Mouse (Mus musculus) embryonic facial prominence, embryonic 11.5 days (tissue): ENCODE results near the gene Mrpl21. TPM values are rescaled to one million over a fixed set of nuclear protein-coding genes. Genes with fewer than 3 reads are reported as not detected.
A peak's percentile ranks its signal among the peaks of the same experiment; 100 is the strongest.

ENCODE experiments used
- ATAC-seq: fragments of 200-750 bp; cut with Nextera tagmentation; replicated peaks from 2 replicates; pipeline ENCODE4 v1.8.0; 2017; ENCODE audit warnings: low read depth; ENCODE audit not compliant: insufficient number of reproducible peaks, low FRiP score, low TSS enrichment
- DNase-seq: peaks from one replicate; pipeline ENCODE4 v3.0.0-alpha.2; 2015; ENCODE audit warnings: low spot score
- H3K27ac ChIP-seq: fragments of 300-500 bp; sonication (generic); replicated peaks from 2 replicates; pipeline ENCODE4 v1.5.1; 2014; ENCODE audit warnings: mild to moderate bottlenecking, low read depth, low read length, control low read depth
- H3K27me3 ChIP-seq: fragments of 300-500 bp; sonication (generic); 2 replicates; pipeline ENCODE4 v1.6.1; 2014; ENCODE audit warnings: mild to moderate bottlenecking, low read length, moderate library complexity, mixed read lengths; ENCODE audit not compliant: control insufficient read depth, insufficient read depth
- H3K36me3 ChIP-seq: fragments of 300-500 bp; sonication (generic); replicated peaks from 2 replicates; pipeline ENCODE4 v1.6.1; 2014; ENCODE audit warnings: low read depth, mild to moderate bottlenecking, low read length, moderate library complexity, mixed read lengths; ENCODE audit not compliant: control insufficient read depth, insufficient read depth
- H3K4me1 ChIP-seq: fragments of 300-500 bp; sonication (generic); 2 replicates; pipeline ENCODE4 v1.6.1; 2014; ENCODE audit warnings: low read length, mixed read lengths; ENCODE audit not compliant: control insufficient read depth, insufficient read depth
- H3K4me2 ChIP-seq: fragments of 300-500 bp; sonication (generic); 2 replicates; pipeline ENCODE4 v1.6.1; 2014; ENCODE audit warnings: low read depth, mild to moderate bottlenecking, control low read depth, low read length, moderate library complexity
- H3K4me3 ChIP-seq: fragments of 300-500 bp; sonication (generic); 2 replicates; pipeline ENCODE4 v1.5.1; 2014; ENCODE audit warnings: low read depth, low read length, control low read depth
- H3K9ac ChIP-seq: fragments of 300-500 bp; sonication (generic); replicated peaks from 2 replicates; pipeline ENCODE4 v1.6.1; 2014; ENCODE audit warnings: mild to moderate bottlenecking, control low read depth, low read length
- H3K9me3 ChIP-seq: fragments of 300-500 bp; sonication (generic); replicated peaks from 2 replicates; pipeline ENCODE4 v1.6.1; 2016; ENCODE audit warnings: mild to moderate bottlenecking, low read length, inconsistent platforms, mixed read lengths; ENCODE audit not compliant: control insufficient read depth
- WGBS: fragments of 180-500 bp; shearing (Covaris S2); extraction: QIAGEN DNeasy Blood & Tissue Kit; methylation state at CpG from one replicate; pipeline ENCODE4 v1.1.7; 2014; 5-methylcytosine and 5-hydroxymethylcytosine counted together
- polyA plus RNA-seq: library from polyadenylated mRNA; unstranded; fragments of >200 nt; fragmentation: Nextera tagmentation; extraction: Ambion mirVana; gene quantifications from 2 replicates; pipeline ENCODE4 v1.2.1, GENCODE M21; 2014

Gene Mrpl21
- polyA plus RNA-seq, 1 experiment from 2014 or later = 144 TPM

DNA sequence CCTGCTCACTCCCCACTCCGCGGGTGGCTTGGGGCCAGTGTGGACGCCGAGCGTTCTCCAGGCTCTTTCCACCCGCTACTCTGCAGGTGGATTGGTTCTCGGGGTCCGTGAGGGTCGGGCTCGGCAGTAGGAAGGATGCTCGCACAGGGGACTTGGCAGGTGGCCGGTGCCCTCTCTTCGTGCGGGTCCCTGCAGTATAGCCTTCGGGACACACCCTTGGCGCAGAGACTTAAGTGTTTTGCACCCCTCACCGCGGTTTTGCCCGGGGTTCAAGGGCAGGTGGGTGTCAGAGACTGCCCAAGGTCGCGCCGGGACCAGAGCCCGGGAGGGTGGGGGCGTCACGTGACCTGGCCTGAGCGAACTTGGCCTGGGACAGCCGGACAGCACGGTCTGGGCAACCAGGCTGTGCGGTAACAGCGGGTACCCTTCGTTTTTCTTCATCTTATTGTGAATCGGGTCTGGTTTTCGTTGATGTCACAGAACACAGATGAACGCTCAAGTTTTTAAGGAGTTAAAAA lies 41.1 kb downstream of the Mrpl21 start:
- peak; percentile 17 for DNase-seq
- WGBS = 2% methylated on average over 34 of the region's 34 CpGs
- peaks cover 20% of the 10 kb centered on the region for H3K27me3 ChIP-seq
- H3K4me1 ChIP-seq = peaks cover 3% of the 10 kb centered on the region; the same call in 1 of the 2 replicates
- no peak overlapping the region for H3K27ac ChIP-seq
- H3K9me3 ChIP-seq = no peaks in the 10 kb centered on the region
- H3K4me3 ChIP-seq = peak overlapping the region; percentile 54
- ATAC-seq = peak; percentile 12; the same call in 1 of the 2 replicates
- peak overlapping the region; percentile 93 for H3K4me2 ChIP-seq
- H3K9ac ChIP-seq = peak overlapping the region; percentile 41
- H3K36me3 ChIP-seq = no peaks in the 10 kb centered on the region

DNA sequence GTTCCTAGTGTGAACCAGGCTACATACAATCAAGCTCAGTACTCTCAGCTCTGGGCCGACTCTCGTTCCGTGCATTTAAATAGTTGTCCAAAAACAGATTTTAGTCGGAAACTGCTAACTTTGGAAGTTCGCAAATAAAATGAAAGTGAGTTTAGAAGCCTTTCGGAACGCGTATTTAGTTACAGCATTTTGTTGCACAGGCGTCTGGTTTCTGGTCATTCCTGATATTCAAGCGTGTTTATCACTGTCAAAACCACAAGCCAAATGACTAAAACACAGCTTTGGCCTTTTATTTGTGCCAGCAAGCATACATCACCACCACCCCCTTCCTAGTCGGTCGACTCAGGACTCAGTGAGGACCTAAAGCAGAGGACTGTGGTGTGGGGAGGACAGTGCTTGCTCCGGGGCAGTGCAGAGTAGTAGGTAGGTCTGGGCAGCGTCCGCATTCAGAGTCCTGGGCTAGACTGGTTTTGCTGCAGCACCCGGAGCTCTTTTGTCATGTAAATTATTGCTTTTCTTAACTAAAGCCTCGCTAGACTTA lies 41.6 kb downstream of the Mrpl21 start:
- H3K4me2 ChIP-seq = peak overlapping the region; percentile 93
- DNase-seq (peak; percentile 30), ATAC-seq (no peak)
- H3K9ac ChIP-seq = peak overlapping the region; percentile 57
- peaks cover 20% of the 10 kb centered on the region for H3K27me3 ChIP-seq
- H3K27ac ChIP-seq = no peak overlapping the region
- no peaks in the 10 kb centered on the region for H3K9me3 ChIP-seq
- 4% methylated on average over 17 of the region's 17 CpGs for WGBS
- peaks cover 3% of the 10 kb centered on the region; the same call in 1 of the 2 replicates for H3K4me1 ChIP-seq
- peak overlapping the region; percentile 54 for H3K4me3 ChIP-seq
- no peaks in the 10 kb centered on the region for H3K36me3 ChIP-seq

DNA sequence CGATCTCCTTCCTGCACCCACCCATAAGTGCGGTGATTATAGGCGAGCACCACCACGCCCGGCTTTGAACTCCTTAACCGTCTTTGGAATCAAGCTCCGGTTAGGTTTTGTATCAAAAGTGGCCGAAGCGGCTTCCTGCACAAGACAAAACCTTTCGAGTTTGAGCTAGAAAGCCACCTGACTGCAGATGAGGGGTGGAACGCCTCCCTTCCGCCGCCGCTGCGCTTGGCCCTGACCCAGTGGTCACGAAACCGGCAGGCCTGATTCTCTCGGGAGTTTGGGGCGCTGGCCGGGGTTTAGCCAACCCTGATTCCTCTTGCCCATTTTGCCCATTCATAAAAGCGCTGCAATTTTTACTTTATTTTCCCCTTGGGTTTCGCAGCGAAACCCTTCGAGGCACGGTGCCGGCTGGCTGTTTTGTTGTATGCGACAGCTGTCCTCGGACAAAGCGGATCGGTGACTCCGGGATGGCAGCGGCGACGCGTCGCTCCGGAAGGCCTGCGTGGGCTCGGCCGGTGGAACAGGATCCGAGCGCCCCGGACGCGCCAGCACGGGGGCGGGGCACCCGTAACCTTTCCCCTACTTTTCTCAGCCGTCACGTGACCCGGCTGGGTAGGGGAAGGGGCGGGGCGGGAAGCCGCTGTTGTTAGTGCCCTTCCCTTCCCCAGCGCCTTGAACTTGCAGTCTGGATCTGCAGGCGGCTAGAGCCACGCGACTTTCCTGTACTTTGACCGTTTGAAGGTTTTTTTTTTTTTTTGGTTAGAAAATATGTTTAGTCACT lies 42.4 kb downstream of the Mrpl21 start:
- Histone ChIP-seq H3K4me1 (peaks cover 3% of the 10 kb centered on the region; the same call in 1 of the 2 replicates), H3K9ac (peak overlapping the region; percentile 57), H3K4me3 (peak overlapping the region; percentile 54), H3K27me3 (peaks cover 20% of the 10 kb centered on the region), H3K36me3 (no peaks in the 10 kb centered on the region), H3K4me2 (peak overlapping the region; percentile 93), H3K9me3 (no peaks in the 10 kb centered on the region), H3K27ac (peak overlapping the region; percentile 41)
- ATAC-seq (peak; percentile 60), DNase-seq (peak; percentile 95)
- WGBS = under 1% methylated on average over 59 of the region's 59 CpGs

DNA sequence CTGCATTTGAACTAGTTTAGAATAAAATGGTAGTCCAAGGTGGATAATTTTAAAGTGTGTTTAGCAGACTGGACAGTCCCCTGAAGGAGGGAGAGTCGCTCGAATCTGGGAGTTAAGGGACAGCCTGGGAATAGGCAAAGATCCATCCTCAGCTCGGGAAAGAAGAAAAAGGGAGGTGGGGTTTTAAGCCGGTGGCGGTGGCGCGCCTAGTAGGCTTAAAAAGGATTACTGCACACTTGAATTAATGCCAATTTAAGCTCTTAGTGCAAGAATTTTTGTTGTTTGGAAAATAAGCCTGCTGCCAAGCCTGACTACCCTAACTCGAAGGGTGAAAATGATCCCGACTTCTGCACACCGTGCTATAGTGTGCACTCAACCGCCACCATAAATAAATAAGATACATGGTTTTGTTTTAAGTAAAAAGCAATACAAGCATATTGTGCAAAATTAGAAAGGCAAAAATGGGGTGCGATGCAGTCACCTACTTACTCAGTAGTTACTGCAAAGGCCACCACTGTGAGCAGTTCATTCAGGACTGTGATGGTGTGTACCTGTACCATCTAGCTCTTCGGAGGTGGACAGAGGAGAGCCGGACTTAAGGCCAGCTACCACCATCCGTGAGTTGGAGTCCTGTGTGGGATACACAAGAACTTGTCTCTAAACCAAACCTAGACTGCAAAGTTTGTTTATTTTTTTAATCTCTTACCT lies 43.2 kb downstream of the Mrpl21 start:
- Histone ChIP-seq H3K9me3 (no peaks in the 10 kb centered on the region), H3K27me3 (peaks cover 20% of the 10 kb centered on the region), H3K4me3 (peak overlapping the region; percentile 54), H3K4me2 (peak overlapping the region; percentile 93), H3K9ac (no peak overlapping the region; the same call in 1 of the 2 replicates), H3K27ac (peak overlapping the region; percentile 41; the same call in 1 of the 2 replicates), H3K4me1 (peaks cover 3% of the 10 kb centered on the region; the same call in 1 of the 2 replicates), H3K36me3 (no peaks in the 10 kb centered on the region)
- WGBS = 38% methylated on average over 15 of the region's 15 CpGs
- ATAC-seq (no peak), DNase-seq (peak; percentile 19)

DNA sequence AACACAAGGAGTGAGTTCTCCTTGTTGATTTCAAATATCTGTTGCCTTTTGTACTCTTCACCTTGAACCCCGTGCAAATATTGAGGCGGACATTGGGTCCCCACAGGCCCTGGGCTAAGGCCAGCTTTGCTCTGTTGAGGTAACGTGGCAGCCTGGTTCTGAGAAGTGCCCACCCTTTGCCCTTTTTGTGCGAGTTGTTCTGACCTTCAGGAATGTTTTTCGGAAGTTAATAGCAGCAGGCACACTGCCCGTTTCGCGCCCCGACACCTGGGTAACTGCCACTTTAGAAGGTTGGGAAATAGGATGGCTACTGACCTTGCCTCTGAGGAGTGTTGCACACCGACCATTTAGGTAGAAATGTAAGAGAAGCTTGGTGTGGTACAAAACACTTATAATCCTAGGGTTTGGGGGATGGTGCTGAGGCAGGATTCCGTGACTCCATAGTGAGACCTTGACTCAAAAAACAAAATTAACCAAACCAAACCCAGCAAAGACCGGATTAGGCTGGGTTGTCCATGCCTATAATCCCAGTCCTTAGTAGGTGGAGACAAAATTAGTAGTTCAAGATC lies 43.9 kb downstream of the Mrpl21 start:
- no peak overlapping the region for H3K27ac ChIP-seq
- ATAC-seq = no peak

DNA sequence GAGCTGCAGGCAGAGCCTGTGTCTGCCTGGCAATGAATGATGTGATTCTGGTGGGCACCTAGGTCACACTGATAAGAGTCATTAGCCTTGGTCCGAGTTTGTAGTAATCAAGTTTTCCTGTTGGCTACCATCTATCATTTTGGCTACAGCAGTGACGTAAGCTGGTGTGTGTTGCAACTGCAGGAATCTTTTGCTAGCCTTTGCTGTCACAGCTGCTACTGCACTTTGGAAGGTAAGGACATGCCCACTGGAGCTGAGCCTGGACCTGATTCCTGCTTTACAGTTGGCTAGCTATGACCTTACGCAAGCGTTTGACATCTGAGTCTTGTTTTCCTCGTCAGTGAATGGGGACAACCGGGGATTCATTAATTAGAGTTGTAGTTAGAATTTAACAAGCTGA lies 50.5 kb downstream of the Mrpl21 start:
- Histone ChIP-seq H3K9ac (no peak overlapping the region), H3K27me3 (no peaks in the 10 kb centered on the region), H3K9me3 (no peaks in the 10 kb centered on the region), H3K36me3 (no peaks in the 10 kb centered on the region), H3K27ac (no peak overlapping the region), H3K4me2 (no peak overlapping the region), H3K4me1 (no peaks in the 10 kb centered on the region), H3K4me3 (no peak overlapping the region)
- DNase-seq (no peak), ATAC-seq (no peak)
- whole genome bisulfite sequencing = 76% methylated on average over 6 of the region's 6 CpGs

More for the DNA sequence above, 43.9 kb downstream of the Mrpl21 start:
- Histone ChIP-seq H3K36me3 (no peaks in the 10 kb centered on the region), H3K4me2 (no peak overlapping the region), H3K27me3 (peaks cover 17% of the 10 kb centered on the region), H3K4me3 (no peak overlapping the region), H3K9me3 (no peaks in the 10 kb centered on the region), H3K4me1 (peaks cover 3% of the 10 kb centered on the region; the same call in 1 of the 2 replicates), H3K9ac (no peak overlapping the region)
- 81% methylated on average over 12 of the region's 12 CpGs for WGBS
- DNase-seq = no peak

DNA sequence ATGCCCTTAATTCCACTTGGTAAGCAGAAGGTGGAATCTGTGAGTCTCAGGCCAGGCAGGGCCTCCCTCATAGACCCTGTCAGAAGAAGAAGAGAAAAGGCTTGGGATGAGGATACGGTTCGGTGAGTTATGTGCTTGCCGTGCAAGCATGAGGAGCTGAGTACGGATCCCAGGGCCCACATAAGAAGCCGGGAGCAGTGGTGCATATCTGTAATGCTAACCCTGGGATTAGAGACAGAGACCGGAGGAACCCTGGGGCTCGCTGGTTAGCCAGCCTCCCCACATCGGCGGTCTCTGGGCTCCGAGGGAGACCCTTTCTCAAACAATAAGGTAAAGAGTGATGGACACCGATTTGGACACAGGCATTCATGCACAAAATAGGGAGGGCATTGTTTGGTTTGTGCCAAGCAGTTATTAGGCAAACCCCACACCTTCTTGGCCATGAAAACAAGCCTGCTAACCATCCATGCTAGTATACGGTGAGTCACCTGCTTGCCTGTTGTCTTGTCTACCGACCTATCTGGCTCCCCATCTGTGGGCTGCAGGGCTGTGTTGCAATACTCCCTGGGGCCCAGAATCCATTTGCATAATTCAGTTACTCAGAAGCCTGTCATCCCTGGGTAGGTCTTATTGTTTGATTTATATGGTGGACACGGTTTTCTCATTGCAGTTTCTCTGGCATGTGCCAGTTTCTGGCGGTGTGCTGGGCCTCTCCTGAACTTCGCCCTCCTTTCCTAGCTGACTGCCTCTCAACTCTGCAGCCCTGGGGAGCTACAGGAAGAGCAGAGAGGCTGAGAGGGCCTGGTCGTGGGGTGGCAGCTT lies 51.2 kb downstream of the Mrpl21 start:
- Histone ChIP-seq H3K9ac (no peak overlapping the region), H3K9me3 (no peaks in the 10 kb centered on the region), H3K4me2 (no peak overlapping the region), H3K4me1 (no peaks in the 10 kb centered on the region), H3K27ac (no peak overlapping the region), H3K4me3 (no peak overlapping the region), H3K27me3 (no peaks in the 10 kb centered on the region), H3K36me3 (no peaks in the 10 kb centered on the region)
- no peak for ATAC-seq
- WGBS = 70% methylated on average over 17 of the region's 17 CpGs
- DNase-seq = no peak
